Mouse (Mus musculus) neutrophil, adult 65 days (primary cell): ENCODE data around the gene Gm18596. TPM values are rescaled to one million over a fixed set of nuclear protein-coding genes. Genes with fewer than 3 reads are reported as not detected.

Source experiments
- total RNA-seq: library from RNA; stranded (reverse); gene quantifications from 2 replicates; pipeline ENCODE4 v1.2.4, GENCODE M21; 2023

The Gm18596 gene
- not detected in 2 replicates for total RNA-seq

DNA sequence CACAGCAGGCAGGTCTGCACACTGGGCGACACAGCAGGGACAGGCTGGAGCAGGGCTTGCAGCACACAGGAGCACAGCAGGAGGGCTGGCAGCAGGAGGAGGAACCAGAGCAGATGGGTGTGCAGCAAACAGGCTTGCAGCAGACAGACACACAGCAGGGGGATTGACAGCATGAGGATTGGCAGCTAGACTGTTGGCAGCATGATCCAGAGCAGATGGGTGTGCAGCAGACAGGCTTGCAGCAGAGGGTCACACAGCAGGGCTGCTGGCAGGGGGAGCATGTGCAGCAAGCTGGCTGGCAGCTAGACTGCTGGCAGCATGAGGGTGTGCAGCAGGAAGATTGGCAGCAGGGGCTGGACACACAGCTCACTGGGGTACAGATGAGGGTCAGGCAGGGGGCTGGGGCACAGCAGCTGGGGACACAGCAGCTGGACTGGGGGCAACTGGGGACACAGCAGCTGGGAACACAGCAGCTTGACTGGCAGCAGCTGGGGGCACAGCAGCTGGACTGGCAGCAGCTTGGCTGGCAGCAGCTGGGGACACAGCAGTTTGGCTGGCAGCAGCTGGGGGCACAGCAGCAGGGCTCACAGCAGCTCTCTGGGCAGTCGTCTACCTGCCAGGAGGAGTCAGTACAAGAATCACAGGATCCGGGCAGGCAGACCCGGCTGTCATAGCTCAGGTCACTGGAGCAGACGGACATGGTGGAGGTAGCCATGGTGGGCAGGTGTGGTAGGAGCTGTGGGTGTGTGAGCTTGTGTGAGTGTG lies at the start of gene Gm18596:
Gene Gm18596, minus strand, starts transcription at position 715 of the 765 bp plus-strand sequence.

DNA sequence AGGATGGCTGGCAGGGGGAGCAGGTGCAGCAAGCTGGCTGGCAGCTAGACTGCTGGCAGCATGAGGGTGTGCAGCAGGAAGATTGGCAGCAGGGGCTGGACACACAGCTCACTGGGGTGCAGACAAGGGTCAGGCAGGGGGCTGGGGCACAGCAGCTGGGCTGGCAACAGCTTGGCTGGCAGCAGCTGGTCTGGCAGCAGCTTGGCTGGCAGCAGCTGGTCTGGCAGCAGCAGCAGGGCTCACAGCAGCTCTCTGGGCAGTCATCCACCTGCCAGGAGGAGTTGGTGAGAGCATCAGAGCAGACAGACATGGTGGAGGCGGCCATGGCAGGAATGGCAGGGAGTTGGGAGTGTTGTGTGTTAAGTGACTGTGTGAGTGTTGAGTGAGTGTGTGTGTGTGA lies 45.4 kb upstream of the Gm18596 start, which contains the start of gene Gm7137:
Gene Gm7137, minus strand, starts transcription at position 325 of the 400 bp plus-strand sequence.

DNA sequence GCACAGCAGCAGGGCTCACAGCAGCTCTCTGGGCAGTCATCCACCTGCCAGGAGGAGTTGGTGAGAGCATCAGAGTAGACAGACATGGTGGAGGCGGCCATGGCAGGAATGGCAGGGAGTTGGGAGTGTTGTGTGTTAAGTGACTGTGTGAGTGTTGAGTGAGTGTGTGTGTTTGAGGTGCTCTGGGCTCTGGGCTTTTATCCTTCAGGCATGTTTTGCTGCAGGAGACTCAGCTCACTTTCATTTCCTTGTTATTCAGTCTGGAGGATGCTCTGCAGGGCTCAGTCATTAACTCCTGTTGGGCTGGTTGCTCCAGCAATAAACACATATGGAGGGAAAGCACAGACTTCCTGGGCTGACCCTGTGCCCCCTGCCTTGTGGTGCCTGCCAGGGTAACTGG lies 40.0 kb upstream of the Gm18596 start, which contains the start of gene Gm3250:
Gene Gm3250, minus strand, starts transcription at position 101 of the 400 bp plus-strand sequence.

DNA sequence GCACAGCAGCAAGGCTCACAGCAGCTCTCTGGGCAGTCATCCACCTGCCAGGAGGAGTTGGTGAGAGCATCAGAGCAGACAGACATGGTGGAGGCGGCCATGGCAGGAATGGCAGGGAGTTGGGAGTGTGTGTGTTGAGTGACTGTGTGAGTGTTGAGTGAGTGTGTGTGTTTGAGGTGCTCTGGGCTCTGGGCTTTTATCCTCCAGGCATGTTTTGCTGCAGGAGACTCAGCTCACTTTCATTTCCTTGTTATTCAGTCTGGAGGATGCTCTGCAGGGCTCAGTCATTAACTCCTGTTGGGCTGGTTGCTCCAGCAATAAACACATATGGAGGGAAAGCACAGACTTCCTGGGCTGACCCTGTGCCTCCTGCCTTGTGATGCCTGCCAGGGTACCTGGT lies 34.4 kb upstream of the Gm18596 start, which contains the start of gene Gm7138:
Gene Gm7138, minus strand, starts transcription at position 101 of the 400 bp plus-strand sequence.

DNA sequence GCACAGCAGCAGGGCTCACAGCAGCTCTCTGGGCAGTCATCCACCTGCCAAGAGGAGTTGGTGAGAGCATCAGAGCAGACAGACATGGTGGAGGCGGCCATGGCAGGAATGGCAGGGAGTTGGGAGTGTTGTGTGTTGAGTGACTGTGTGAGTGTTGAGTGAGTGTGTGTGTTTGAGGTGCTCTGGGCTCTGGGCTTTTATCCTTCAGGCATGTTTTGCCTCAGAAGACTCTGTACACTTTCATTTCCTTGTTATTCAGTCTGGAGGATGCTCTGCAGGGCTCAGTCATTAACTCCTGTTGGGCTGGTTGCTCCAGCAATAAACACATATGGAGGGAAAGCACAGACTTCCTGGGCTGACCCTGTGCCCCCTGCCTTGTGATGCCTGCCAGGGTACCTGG lies 28.8 kb upstream of the Gm18596 start, which contains the start of gene Gm3238:
Gene Gm3238, minus strand, starts transcription at position 101 of the 400 bp plus-strand sequence.

DNA sequence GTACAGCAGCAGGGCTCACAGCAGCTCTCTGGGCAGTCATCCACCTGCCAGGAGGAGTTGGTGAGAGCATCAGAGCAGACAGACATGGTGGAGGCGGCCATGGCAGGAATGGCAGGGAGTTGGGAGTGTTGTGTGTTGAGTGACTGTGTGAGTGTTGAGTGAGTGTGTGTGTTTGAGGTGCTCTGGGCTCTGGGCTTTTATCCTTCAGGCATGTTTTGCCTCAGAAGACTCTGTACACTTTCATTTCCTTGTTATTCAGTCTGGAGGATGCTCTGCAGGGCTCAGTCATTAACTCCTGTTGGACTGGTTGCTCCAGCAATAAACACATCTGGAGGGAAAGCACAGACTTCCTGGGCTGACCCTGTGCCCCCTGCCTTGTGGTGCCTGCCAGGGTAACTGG lies 17.1 kb upstream of the Gm18596 start, which contains the start of gene Gm3233:
Gene Gm3233, minus strand, starts transcription at position 101 of the 400 bp plus-strand sequence.

DNA sequence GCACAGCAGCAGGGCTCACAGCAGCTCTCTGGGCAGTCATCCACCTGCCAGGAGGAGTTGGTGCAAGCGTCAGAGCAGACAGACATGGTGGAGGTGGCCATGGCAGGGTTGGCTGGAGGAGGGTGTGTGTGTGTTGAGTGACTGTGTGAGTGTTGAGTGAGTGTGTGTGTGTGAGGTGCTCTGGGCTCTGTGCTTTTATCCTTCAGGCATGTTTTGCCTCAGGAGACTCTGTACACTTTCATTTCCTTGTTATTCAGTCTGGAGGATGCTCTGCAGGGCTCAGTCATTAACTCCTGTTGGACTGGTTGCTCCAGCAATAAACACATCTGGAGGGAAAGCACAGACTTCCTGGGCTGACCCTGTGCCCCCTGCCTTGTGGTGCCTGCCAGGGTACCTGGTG lies 8.8 kb upstream of the Gm18596 start, which contains the start of gene Gm9736:
Gene Gm9736, minus strand, starts transcription at position 101 of the 400 bp plus-strand sequence.

DNA sequence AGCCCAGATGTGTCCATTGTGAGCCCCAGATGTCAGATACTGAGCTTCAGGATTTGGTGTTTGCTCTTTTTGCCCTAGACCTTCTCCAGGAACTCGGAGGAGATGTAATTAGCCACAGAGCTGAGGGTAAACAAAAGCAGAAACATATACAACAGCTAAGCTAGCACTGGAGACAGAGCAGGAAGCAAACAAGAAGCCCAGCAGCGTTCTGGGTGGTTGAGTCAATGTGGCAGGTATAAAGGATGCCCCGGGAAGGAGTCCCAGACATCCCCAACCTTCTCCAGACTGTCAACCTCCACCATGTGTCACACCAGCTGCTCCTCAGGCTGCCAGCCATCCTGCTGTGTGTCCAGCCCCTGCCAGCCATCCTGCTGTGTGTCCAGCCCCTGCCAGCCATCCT lies 16.3 kb downstream of the Gm18596 start, which contains the start of gene Gm10100:
Gene Gm10100, plus strand, starts transcription at position 301 of the 400 bp plus-strand sequence.

DNA sequence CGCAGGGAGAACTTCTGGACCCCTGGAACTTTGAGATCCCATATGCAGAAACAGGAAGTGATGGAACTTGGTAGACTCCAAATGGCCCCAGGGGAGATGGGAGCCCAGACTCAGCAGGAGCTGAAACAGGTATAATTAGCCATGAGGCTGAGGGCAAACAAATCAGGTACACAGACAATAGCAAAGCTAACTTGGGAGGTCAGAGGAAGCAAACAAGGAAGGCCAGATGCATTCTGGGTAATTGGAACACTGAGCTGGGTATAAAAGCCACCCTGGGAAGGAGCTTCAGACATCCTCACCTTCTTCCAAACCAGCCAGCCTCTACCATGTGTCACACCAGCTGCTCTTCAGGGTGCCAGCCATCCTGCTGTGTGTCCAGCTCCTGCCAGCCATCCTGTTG lies 22.1 kb downstream of the Gm18596 start, which contains the start of gene Krtap12-1:
Gene Krtap12-1, plus strand, starts transcription at position 301 of the 400 bp plus-strand sequence.

DNA sequence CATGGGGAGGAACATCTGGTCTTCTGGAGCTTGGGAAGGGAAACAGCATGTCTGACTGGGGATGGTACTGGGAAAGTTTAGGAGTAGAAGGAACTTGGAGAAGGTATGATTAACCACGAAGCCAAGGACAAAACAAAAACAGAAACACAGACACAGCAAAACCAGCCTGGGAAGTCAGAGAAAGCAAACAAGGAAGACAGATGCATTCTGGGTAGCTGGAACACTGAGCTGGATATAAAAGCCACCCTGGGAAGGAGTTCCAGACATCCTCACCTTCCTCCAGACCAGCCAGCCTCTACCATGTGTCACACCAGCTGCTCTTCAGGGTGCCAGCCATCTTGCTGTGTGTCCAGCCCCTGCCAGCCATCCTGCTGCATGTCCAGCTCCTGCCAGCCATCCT lies 26.9 kb downstream of the Gm18596 start, which contains the start of gene Gm10142:
Gene Gm10142, plus strand, starts transcription at position 301 of the 400 bp plus-strand sequence.

DNA sequence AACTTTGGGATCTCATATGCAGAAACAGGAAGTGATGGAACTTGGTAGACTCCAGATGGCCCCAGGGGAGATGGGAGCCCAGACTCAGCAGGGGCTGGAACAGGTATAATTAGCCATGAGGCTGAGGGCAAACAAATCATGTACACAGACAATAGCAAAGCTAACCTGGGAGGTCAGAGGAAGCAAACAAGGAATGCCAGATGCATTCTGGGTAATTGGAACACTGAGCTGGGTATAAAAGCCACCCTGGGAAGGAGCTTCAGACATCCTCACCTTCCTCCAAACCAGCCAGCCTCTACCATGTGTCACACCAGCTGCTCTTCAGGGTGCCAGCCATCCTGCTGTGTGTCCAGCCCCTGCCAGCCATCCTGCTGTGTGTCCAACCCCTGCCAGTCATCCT lies 31.3 kb downstream of the Gm18596 start, which contains the start of gene Gm10024:
Gene Gm10024, plus strand, starts transcription at position 301 of the 400 bp plus-strand sequence.

DNA sequence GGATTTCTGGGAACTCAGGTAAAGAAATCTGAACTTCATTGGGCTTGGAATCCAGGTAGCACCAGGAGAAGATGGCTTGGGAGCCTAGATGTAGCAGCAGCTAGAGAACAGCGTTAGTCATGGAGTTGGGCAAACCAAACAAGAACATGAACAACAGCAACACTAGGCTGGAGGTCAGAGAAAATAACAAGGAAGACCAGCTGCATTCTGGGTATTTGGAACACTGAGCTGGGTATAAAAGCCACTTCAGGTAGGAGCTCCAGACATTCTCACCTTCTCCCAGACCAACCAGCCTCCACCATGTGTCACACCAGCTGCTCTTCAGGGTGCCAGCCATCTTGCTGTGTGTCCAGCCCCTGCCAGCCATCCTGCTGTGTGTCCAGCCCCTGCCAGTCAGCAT lies 36.1 kb downstream of the Gm18596 start, which contains the start of gene Gm10272:
Gene Gm10272, plus strand, starts transcription at position 301 of the 400 bp plus-strand sequence.

DNA sequence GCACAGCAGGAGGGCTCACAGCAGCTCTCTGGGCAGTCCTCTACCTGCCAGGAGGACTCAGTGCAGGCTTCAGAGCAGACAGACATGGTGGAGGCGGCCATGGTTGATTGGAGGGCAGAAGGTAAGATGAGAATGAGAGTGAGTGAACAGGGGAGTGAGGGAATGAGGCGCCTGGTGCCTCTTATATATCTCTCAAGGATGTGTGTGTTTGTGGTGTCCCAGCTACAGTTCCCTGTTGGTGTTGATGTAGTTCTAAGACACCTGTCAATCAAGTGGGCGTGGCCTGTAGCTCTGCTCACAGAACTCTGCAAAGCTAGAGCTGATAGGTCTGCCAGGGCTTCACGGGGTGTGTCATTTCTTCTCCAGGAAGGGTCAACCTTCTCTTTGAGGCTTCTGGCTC lies 45.3 kb downstream of the Gm18596 start, which contains the start of gene Gm9508:
Gene Gm9508, minus strand, starts transcription at position 101 of the 400 bp plus-strand sequence.

Other genes with a start within 250 kb of the Gm18596 start
- gene Fam207a, start 226.9 kb downstream of the Gm18596 start, total RNA-seq = 12.5 and 16.9 TPM in 2 replicates
- 896 and 935 TPM in 2 replicates for gene Itgb2, start 212.4 kb downstream of the Gm18596 start, total RNA-seq
- gene Pttg1ip, start 160.9 kb downstream of the Gm18596 start, total RNA-seq = 85.5 and 125 TPM in 2 replicates
- gene Sumo3, start 136.5 kb downstream of the Gm18596 start, total RNA-seq = 55.9 and 66.8 TPM in 2 replicates
- gene Gm49325, start 136.4 kb downstream of the Gm18596 start, total RNA-seq = not detected in 2 replicates
- gene Ube2g2, start 120.4 kb downstream of the Gm18596 start, total RNA-seq = 31.2 and 34.0 TPM in 2 replicates
- not detected in 2 replicates for gene Tspear, start 56.1 kb downstream of the Gm18596 start, total RNA-seq
- not detected in 2 replicates for gene Gm19402, start 51.9 kb downstream of the Gm18596 start, total RNA-seq
- not detected in 2 replicates for gene Gm9508, start 45.4 kb downstream of the Gm18596 start, total RNA-seq
- not detected in 2 replicates for gene Gm10272, start 36.0 kb downstream of the Gm18596 start, total RNA-seq
- gene Gm10024, start 31.2 kb downstream of the Gm18596 start, total RNA-seq = not detected in 2 replicates
- not detected in 2 replicates for gene Gm10142, start 26.8 kb downstream of the Gm18596 start, total RNA-seq
- not detected in 2 replicates for gene Krtap12-1, start 22.0 kb downstream of the Gm18596 start, total RNA-seq
- not detected in 2 replicates for gene Gm10100, start 16.2 kb downstream of the Gm18596 start, total RNA-seq
- gene Gm9736, start 8.7 kb upstream of the Gm18596 start, total RNA-seq = not detected in 2 replicates
- gene Gm3233, start 17.0 kb upstream of the Gm18596 start, total RNA-seq = not detected in 2 replicates
- gene Gm3238, start 28.7 kb upstream of the Gm18596 start, total RNA-seq = not detected in 2 replicates
- not detected in 2 replicates for gene Gm7138, start 34.3 kb upstream of the Gm18596 start, total RNA-seq
- gene Gm3250, start 39.9 kb upstream of the Gm18596 start, total RNA-seq = not detected in 2 replicates
- not detected in 2 replicates for gene Gm7137, start 45.6 kb upstream of the Gm18596 start, total RNA-seq
- not detected in 2 replicates for gene Gm9639, start 52.4 kb upstream of the Gm18596 start, total RNA-seq
- gene Gm19668, start 56.5 kb upstream of the Gm18596 start, total RNA-seq = not detected in 2 replicates
- gene Gm9507, start 69.2 kb upstream of the Gm18596 start, total RNA-seq = not detected in 2 replicates
- gene Gm2696, start 72.0 kb upstream of the Gm18596 start, total RNA-seq = not detected in 2 replicates
- not detected in 2 replicates for gene Krtap10-4, start 84.5 kb upstream of the Gm18596 start, total RNA-seq
- gene Krtap10-10, start 93.3 kb upstream of the Gm18596 start, total RNA-seq = not detected in 2 replicates
- not detected in 2 replicates for gene Gm36176, start 104.2 kb upstream of the Gm18596 start, total RNA-seq
- not detected in 2 replicates for gene Gm10318, start 110.2 kb upstream of the Gm18596 start, total RNA-seq
- not detected in 2 replicates for gene Gm3285, start 119.3 kb upstream of the Gm18596 start, total RNA-seq
- gene Lrrc3, start 159.9 kb upstream of the Gm18596 start, total RNA-seq = 0.39 and 1.0 TPM in 2 replicates
- 254 and 380 TPM in 2 replicates for gene Trpm2, start 227.9 kb upstream of the Gm18596 start, total RNA-seq
- 10.6 and 12.8 TPM in 2 replicates for gene 1810043G02Rik, start 235.9 kb upstream of the Gm18596 start, total RNA-seq